Mouse (Mus musculus): ENCODE data around the gene Tmod1.

The Tmod1 gene

DNA sequence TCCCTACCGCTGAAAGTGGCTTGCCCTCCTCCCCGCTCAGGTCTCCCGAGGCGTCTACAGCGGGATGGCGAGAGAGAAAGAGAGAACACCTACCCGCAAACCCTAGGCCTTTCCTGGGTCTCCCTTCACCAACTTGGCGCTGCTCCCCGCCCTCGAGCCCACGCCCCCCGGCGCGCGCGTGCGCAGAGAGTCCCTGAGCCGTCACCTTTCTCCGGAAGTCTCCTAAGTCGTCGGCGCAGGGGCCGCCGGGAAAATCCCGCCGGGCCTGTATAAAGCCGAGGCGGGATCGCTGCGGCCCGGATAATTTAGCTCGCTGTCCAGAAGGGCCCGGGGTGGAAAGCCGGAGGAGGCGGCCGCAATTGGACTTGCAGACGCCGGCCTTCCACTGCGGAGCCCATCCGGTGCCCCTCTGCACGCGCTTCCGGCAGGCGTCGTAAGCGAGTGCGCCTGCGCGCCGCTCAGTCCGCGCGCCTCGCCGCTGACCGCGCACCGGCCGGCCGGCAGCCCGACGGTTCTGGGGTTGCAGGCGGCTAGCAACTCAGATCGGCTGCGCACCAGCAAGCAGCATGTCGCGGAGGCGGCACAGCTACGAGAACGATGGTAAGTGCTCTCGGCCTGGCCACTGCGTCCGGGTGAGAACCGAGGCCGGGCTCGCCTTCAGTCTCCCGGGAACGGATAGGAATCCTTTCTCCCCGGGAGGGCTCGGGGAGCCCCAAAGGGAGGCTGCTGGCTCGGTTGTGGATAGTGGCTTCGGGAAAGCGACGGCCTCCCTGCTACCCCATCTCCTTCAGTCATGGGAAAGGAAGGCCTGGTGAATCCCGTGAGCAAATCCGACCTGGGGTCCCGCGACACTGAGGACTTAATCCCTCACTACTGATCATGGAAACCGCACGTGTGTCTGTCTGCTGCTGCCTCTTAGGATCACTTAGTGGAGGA is 99.8 kb downstream of the Tmod1 start, which contains the start of the genes Ncbp1 and Tstd2:
TSS of gene Ncbp1 (plus strand) at position 327 of the 936 bp plus-strand sequence.
TSS of gene Tstd2 (minus strand) at position 408 of the 936 bp plus-strand sequence.
- DNase-seq: peak; percentile 90

DNA sequence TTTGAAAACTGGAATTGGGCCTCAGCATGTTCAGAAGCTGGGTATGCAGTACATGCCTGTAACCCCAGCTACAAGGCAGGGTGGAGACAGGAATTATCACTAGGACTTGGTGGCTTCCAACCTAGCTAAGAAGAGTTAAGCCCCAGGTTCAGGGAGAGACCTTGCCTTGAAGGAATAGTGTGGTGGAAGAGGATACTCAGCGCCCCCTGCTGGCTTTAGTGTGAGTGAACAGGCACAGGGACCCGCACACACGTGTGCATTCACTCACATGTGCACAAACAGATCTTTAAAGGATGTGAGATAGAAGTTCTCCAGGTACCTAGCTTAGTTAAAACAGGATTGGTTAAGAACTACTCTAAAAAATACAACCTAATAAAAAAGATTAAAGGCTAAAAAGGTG is 105.6 kb downstream of the Tmod1 start:
- no peak for DNase-seq

DNA sequence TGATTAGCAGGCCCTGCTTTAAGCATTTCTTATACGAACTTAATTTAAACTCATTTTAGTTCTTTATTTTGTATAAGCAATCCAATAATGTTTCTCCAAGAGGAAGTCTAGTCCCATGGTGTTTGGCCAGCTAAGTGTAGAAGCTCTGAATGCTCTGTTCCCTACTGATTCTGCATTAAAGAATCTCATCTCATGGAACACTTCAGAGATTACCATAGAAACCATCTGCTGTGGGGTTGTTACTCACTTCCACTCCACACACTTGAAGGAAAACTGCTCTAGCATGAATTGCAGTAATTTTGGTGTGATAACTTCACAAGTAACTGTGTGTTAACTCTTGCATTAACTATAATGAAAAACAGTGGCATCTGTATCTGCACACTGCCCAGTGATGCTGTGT is 108.1 kb downstream of the Tmod1 start:
- no peak for DNase-seq

GRCm38 (mm10) chr4:46151903-46152544 is 113.3 kb downstream of the Tmod1 start:
- DNase-seq: no peak

DNA sequence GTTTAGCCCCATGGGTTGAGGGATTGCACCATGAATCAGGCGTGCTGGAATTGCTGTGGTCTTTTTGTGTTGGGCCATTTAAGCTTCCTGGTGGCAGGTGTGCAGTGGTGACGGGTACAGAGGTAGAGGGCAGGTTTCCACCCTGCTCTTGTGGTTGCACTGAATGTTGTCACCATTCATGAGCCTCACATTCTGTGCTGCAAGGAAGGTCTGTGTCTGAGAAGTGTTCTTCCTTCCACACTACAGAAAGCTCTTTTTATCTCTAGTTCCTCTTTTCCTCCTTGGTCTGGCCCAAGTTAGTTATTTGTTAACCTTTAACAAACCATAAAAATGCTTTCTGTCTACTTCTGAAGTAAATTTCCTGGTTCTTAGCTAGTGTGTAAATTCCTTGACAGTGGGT is 125.3 kb downstream of the Tmod1 start:
- no peak for DNase-seq

All from lung, postnatal 36 days (tissue).